Mouse (Mus musculus) thymus, adult 18-20 months (tissue): ENCODE data around the gene Cux1.

Experiments used
- DNase-seq, 2 experiments: peaks; one replicate each; pipeline ENCODE4 v3.0.0; 2022; ENCODE audit warnings: mixed read lengths in 2 of 2

Cux1 gene

DNA sequence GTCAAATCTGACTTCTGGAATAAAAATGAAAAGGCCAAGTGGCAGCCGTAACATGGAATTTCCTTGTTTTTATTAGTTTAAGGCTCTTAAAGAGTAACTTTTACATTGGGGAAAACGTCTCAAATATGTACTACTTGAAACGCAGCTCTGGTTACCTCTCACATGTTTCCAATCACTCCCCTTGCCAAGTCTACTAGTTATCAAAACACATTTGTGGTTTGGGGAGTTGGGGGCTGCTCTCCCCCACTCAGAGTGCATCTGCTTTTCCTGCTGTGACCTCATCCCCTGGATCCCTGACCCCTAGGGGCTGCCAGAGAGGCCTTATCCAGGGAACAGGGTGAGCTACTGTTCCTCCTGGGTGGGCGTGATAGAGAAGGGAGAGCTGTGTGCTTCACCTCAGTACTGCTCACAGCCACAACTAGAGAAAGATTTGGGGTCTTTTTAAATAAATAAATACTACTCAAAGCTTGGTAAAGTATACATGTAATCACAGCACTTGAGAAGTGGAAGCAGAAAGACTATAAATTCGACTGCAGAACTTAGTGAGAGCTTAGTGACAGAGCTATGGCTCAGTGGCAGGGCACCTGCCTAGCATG, 64.7 kb downstream of the Cux1 start:
- no peak for DNase-seq

DNA sequence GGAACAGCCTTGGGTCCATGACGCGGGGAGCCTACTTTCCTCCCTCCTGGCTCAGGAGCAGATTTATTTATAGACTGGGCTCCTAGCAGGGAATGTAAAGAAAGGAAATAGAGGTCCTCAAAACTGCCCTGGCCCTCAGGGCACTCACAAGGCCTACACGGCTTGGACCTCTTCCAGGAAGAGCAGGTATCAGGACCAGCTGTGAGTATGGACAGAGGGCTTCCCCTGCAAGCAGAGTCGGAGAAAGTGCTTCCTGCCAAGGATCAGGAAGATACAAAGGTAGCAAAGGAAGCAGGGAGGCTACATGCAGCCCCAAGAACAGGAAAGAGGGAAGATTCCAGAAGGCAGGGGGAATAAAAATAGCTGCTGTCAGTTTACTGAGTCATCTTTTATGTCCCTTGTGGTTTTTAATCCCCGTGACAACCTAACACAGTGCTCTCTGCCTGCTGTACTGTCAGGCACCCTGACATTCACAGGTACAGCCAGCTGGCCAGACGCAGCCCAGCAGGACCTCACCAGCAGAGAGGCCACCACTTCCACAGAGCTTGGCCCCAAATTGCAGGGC, 66.9 kb downstream of the Cux1 start:
- no peak for DNase-seq

DNA sequence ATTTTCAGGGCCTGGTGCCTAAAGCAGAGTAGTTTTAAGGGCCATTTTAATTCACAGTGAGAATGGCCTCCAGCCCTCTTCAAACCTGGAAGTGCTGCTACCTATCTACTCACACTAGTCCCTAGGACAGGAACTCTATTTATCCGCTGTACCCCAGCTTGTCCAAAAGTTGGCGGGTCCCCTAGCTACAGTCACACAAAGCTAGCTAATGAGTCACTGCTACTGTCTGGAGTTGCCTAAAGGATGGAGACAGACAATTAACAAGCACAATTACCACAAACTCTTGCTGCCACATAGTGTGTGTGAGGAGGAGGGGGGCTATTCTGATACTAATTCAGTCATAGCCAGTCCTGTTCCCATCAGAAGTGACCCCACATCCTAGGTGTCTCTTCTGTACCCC, 68.0 kb downstream of the Cux1 start:
- no peak for DNase-seq

DNA sequence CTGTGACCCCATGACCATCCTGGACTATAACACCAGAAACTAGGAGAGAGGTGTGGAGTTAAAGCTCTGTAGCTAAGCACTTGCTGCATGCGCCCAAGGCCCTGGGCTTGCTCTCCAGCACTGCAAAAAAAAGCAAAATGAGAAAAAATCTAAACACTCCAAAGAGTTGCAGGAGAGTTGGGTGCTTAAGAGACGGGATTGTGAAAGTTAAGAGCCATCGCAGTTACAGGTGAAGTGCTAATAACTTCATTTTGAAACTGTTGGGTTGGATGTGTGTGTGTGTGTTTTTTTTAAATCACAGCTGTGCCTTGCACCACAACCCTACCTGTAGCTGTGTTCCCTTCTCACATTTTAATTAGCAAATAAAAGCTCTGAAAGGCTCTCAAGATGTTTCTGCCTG, 68.5 kb downstream of the Cux1 start:
- DNase-seq: no peak

DNA sequence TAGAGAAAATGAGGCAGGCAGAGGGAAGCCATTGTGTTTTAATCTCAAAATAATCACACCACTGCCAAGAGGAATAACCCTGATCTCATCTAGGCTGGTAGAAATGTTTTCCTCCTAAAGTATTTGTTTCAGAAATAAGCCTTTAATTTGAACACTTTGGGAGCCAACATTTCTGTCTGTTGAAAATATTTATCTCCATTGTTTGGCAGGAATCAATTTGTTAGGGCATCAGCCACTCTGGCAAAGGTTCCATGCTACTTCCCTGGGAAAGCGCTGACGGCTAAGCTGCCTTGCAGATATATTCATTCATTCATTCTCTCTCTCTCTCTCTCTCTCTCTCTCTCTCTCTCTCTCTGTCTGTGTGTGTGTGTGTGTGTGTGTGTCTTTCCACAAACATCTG, 70.0 kb downstream of the Cux1 start:
- no peak for DNase-seq

DNA sequence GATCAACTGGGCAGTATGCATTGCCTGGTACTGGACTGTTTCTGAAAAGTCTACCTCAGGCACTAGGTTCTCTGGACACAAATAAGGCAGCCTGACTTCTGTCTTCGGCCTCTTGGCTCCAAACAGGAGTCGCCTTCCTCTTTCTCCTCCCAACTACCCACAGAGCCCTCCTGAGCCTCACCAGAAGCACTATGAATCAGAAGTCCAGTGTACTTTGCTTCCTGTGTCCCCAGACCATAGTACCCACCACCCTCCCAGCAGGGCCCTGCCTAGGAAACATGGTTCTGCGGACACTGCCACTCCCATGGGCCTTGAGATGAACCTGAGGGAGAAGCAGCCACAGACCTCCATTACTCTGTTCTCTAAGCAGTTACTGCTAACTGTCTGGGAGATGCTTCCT, 71.7 kb downstream of the Cux1 start:
- DNase-seq: no peak

DNA sequence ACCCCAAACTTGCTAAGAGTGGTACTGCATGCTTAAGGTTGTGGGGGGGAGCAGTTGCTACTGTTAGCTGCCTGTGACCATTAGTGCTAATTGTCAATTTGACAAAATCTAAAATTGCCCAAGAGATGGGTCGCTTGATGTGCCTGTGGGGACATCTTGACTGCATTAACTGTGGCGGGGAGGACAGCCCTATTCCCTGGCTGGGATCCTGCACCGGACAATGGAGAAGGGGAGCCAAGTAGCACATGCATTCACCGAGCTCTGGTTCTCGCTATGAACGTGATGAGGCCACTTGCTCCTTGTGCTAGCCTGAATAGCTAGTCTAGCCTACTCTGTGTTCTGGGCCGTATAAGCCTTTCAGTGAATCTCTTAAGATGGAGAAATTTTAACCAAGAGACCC, 72.4 kb downstream of the Cux1 start:
- no peak for DNase-seq

DNA sequence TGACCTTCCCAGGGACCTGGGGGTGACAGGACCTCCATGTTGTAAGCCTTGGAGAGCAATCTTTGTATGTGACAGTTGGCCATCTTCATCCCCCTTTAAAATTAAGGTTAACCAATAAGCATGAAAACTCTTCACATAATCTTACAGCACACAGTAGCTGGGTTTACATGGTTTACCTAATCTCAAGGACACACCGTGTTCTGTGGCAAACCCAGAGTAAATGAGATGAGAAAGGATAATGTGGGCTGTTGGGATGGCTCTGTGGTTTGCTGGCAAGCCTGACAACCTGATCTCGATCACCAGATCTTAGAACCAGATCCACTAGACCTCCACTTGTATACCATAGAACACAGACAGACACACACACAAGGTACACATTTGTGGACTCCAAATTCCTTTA, 73.0 kb downstream of the Cux1 start:
- no peak for DNase-seq

DNA sequence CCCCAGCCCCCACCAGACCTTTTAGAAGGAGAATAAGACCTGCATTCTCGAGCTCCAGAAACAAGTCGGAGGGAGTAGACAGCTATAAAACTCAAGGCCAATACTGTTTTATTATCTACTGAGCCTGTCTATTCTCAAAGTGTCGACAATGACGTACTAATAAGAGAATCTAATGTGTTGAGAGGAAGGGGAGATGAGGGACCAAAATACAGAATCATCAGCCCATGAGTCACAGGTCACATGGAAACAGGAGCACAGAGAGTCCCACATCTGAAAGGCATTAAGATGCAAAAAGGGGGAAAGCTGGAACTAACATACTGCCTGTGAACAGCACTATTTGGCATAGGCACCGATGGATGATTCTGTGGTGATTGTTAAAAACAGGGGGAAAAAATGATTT, 77.8 kb downstream of the Cux1 start:
- no peak for DNase-seq

DNA sequence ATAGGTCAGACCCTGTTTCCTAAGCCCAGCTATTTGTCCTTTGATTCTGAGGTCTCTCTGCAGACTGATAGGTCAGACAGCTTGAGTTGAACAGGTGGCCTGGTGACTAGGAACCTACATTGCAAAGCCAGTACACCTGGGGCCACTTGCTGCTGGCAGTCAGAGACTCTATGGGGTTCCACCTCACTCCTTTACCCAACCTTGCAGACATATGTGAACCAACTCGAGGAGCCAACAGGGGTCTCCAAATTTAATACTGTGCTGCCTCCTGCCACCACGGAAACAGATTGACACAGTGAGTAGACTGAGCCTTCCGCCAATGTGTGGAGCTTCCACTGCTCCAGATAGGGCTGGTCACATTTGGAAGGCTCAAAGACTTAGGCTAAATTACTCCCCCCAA, 78.6 kb downstream of the Cux1 start:
- DNase-seq: no peak

DNA sequence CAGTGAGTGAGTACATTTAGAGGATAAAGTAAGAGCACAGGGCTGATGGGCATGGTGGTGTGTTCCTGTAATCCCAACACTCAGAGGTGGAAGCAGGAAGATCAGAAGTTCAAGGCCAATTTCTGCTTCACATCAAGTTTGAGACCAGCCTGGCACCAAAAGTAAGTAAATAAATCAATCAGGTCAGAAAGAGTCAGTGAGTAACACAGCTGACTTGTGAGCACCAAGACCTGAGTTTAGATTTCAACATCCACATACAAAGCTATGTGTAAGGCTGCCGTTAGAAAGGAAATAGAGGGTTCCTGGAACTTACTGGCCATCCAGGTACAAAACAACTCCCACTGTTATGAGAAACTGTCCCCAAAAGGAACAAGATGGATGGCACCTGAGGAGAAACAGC, 79.1 kb downstream of the Cux1 start:
- DNase-seq: no peak

DNA sequence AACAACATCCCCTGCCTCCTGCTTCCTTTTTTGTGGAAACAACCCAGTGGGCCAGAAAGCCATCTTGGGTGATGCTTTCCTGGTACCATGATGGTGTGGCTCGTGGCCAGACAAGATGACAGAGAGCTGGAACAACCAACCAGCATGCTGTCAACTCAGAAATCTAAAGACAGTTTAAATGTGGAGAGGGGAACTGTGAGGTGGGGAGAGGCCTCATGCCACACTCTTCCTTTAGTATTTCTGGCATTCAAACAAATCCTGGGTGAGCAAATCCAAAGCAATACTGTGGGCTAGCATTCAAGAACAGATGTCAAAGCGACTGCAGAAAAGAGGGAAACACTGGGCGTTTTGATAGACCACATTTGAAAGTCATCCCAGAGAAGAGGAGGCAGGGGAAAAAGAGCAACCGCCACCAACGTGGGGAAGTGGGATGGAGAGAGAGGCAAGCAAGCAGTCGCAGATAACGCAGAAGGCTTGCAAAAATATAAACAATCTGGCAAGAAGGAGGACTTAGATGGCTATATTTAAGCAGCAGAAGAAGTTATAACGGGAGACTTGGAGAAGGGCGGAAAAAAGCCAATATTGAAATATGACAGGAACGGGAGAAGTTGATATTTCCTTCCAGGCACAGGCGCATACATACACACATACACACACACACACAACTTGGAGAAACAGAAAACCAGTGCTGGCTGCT, 79.7 kb downstream of the Cux1 start:
- DNase-seq: no peak

DNA sequence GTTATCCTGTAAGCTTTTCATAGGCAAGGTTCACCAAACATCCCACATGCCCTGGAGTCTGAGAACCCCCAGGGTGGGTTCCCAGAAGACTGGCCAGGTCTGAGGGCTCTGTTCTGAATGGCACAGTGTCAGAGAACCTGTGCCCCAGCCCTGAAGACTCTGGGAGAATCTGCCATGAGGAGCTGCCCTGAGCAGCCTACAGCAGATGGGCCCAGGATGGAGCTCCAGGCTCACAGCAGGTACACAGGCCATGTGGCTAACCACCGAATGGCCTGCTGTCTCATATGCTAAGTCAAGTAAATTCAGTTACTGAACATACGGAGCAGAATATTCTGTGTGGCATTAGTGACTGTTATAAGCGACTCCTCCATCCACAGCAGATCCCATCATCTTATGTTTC, 80.9 kb downstream of the Cux1 start:
- DNase-seq: no peak

DNA sequence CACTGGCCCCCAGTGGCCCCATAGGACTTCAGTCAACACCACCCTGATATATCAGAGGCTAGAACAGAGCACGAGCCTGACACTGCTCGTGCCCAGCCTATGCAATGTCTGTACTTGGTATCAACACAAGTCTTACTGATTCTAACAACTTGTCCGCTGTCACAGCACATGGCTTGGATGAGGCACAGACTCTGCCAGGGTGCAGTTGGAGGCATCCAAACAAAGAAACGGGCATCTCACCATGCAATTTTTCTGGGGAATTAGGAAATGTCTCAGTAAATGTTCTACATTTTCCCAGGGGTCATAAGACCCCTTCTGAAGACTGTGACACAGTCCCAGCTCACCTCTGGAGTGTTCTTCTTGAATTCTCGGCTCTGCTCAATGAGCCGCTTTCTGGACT, 81.9 kb downstream of the Cux1 start:
- no peak for DNase-seq

DNA sequence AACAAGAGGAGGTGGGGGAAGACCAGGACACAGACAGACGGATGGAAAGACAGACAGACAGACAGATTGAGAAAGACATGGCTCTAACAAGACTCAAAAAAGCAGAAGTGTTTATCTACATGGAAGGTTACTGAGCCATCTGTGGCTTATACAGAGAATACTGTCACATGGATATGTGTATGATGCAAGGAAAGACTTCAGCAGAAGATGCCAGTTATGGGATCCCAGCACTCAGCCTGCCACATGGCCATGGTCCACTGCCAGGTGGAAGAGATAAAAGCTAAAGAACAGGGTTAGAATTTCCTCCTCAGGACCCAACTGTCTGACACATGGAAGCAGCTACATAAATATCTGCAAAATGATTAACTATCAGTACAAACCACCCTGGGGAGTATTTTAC, 84.9 kb downstream of the Cux1 start:
- no peak for DNase-seq

DNA sequence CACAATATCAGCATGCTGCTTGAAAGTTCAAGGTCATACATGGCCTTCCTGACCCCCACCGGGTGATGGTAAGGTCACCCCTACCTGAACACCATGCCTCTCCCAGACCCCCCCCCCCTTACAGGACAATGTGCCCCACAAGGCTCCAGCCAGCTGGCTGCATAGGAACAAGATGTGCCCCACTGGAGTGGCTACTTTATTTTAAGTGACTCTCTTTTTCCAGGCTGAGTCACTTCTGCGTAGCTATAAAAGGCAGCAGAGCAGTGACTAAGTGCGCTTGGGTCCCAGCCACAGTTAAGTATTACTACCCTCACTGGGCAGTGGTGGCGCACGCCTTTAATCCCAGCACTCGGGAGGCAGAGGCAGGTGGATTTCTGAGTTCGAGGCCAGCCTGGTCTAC, 86.7 kb downstream of the Cux1 start:
- no peak for DNase-seq

DNA sequence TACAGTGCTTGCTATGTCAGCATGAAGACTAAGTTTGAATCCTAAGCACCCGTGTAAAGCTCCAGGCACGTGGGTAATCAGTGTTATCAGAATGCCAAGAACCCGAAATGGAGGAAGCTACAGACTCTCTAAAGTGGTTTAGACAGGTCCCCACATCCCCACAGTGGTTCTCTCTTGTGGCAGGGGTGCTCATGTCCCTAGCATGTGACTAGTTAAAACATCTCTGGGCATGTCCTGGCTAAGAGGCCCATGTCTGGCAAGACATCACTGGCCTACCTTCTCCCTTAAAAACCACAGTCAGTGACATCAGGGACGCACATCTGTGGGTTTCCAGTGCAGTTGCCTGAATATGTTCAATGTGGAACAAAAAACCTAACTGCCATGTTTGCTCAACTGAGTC, 87.5 kb downstream of the Cux1 start:
- no peak for DNase-seq

DNA sequence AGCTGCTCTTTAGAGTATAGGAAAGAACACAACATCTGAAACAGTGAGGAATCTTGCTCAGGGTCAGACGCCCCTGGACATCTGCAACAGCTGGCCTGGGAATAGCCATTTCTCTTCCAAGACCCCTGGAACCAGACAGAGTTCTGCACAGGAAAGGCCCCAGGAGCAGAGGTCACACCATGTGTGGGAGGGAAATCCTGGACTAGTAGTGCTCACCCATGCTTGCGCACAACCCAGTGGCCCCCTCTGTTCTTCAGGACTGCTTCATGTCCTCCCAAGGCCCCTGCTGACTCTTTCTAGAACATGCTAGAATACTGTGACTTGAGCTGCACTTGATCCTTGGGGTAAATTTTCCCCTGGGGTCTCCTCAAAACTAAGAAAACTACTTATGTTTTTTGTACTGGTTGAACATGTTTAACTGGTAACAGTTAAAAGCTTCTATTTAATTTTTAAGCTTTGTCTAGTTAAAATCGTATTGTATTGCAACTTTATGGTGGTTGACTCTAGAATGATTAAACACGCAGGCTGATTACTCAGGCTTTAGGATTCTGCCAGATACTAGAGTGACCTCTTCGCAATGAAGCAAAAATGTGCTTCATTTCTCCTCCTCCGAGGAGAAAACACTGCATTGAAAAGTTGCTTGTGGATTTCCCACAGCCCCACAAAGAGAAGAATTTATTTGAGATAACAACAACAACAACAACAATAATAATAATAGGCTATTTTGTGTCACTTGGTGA, 88.1 kb downstream of the Cux1 start:
- DNase-seq: no peak

DNA sequence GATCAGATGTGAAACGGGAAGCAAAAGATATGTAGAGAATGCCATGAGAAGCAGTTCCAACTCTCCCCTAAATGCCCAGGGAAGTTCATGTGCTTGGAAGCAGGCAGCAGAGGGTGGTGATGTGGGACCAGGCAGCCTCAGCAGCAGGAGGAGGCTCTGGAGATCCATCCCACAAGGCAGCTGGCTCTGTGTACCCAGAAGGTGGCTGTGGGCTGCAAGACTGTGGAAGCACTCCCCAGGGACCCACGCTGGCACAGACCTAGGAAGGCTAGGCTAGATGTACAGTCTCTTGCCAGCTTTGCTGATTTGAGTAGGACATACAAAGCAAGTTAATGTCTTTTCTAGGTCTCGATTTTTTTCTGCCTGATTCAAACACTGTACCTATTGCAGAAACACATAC, 91.0 kb downstream of the Cux1 start:
- DNase-seq: no peak

DNA sequence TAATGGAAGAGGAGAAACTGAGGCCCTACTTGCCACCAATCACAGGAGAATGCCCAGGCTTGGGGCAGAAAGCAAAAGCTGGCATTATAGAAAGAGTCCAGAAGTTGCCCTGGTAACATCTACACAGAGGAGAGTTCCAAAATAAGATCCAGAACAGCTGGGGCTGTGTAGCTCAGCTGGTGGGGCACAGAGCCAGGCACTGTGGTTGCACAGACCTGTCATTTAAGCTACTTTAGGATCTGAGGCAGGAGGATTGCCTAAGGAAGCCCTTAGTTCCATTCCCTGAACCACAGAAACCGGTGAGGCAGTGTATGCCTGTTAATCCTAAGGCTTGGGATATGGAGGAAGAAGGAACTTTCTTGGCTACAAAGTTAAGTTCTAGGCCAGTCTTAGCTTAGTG, 92.1 kb downstream of the Cux1 start:
- DNase-seq: no peak

DNA sequence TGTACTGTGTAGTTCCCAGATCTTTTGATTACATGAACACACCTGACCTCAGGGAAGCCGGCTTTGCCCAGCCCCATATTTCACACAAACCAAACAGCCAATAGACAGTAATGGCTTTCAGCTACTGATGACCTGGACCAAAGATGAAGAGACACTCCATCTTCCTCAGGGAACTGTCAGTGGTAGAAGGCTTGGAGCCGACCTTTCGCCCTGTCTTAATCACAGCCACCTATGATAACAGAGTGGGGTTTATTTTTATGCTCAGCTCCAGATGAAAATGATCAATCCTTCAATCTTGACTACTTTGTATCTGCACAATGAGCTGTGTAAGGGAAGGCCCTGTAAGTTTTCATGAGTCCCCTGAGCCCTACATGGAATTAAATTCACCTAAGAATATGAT, 93.2 kb downstream of the Cux1 start:
- no peak for DNase-seq

DNA sequence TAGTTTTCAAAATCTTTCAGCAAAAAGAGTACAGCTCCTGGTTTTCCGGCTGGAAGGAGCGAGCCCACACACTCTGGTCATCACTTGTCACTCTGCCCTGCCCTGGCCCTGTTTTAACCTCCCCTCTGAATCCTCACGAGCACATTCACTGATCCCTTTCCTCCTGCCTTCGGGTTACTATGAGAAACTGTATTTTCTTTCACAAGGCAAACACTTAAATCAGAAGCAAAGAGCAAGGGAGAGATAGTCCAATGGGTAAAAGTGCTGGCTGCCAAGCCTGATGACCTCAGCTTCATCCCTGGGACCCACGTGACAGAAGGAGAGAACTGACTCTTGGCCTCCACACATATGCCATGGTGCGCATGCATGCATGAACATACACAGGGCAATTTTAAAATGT, 94.0 kb downstream of the Cux1 start:
- DNase-seq: no peak

DNA sequence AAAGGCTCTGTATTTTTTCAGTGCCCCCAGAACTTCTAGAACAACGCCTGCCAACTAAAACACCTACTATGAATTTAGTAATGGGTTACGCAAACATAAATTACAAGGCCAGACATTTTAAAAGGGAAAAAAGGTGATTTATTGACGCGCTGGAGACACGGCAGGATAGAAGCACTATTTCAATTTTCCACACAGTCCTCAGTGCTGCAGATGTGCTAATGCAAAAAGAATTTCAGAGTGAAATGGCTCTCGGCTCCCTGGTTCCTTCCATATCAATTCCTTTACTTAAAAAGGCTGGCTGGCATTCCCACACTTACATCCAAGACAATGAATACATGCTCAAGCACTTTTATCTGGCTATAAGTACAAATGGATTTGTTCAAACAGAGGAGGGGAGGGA, 94.4 kb downstream of the Cux1 start:
- no peak for DNase-seq
